Mouse (Mus musculus): Measurements from ENCODE around the gene Crtc1.

The Crtc1 gene

GRCm38 (mm10) chr8:70377049-70377448 lies 62.3 kb downstream of the Crtc1 start:
- DNase-seq: no peak

GRCm38 (mm10) chr8:70376275-70376741 lies 63.1 kb downstream of the Crtc1 start:
- no peak for DNase-seq

GRCm38 (mm10) chr8:70375212-70375859 lies 64.0 kb downstream of the Crtc1 start:
- DNase-seq: no peak

- DNase-seq: peak; percentile 84 to 86
Measured at GRCm38 (mm10) chr8:70374318-70374927, 65.0 kb downstream of the Crtc1 start.

DNA sequence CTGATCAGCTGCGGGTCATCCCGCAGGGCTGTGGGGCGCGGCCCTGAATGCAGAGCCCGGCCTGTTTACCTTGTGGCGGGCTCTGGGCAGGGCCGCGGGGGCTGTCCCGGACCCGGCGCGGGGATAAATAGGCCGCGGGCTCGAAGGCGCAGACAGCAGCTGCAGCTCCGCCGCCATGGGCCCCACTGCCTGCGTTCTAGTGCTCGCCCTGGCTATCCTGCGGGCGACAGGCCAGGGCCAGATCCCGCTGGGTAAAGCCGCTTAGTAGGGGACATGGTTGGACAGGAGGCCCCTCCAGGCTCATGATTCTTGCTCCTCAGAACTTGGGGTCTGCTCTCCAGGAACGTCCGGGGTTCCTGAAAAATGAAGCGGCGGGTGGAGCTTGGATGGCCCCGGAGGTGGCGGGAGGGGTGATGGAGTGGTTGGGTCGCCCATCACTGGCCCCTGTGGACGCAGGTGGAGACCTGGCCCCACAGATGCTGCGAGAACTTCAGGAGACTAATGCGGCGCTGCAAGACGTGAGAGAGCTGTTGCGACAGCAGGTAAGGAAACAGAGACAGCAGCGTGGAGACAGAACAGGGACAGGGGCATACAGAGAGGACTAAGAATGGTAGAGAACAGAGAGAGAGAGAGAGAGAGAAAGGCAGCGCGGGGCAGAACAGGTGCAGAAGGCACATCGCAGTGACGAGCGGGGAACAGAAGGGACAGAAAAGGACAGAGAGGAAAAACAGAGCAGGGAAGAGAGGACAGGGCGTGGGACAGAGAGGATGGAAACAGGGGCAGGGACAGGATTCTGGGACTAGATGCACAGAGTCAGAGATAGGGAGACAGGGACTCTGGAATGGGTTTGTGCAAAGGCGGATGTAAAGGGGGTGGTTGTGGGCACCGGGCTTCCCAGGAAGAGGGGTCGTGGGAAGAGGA lies 65.7 kb downstream of the Crtc1 start, which contains the start of gene Comp:
TSS of gene Comp (plus strand) at position 162 of the 921 bp plus-strand sequence.
- no peak for DNase-seq

DNA sequence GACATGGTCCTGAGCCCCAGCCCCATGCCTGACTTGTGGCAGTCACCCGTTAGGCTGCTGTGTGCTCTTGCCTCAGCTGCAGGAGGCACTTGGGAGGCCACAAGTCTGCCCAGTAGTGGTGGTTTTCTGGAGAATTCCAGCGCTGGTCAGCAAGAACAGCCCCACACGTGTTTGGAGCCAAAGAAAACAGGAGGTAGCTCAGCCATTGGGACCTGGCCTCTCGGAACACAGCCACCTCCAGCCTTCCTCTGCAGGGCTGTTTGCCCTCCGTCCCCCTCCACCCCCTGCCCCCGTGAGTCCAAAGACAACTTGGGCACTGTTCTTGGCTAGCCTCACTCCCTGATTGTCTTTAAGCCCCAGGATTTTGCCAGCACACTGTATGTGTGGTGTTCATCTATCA lies 67.4 kb downstream of the Crtc1 start:
- peak; percentile 58 to 79 for DNase-seq

GRCm38 (mm10) chr8:70370476-70370875 lies 68.9 kb downstream of the Crtc1 start:
- no peak for DNase-seq

GRCm38 (mm10) chr8:70366588-70366987 lies 72.8 kb downstream of the Crtc1 start:
- DNase-seq: no peak

GRCm38 (mm10) chr8:70364066-70364465 lies 75.3 kb downstream of the Crtc1 start:
- DNase-seq: peak; percentile 78 to 81

DNA sequence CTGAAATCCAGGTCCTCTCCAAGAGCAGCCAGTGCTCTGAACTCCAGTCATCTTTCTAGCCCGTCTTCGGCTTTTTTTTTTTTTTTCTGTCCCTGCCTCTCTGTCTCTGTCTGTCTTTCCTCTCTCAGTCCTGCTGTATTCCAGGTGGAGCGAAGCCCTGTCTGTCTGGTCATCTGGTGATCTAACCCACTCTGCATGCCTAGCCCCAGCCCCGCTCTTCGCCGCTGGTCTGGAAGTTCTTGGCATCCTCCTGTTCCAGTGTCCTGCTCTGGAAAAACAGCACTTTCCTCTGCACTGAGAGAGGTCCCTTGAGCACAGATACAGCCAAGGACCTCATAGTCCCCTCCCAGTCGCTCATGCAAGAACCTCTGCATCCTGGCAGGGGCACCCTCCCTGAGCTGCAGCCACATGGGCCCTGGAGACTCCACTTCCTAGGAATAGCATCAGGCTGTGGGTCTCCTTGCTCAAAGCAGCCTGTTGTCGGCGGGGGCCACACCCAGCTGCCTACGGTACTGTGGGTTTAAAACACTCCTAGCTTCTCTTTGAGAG lies 77.8 kb downstream of the Crtc1 start:
- DNase-seq: no peak

GRCm38 (mm10) chr8:70360769-70361168 lies 78.6 kb downstream of the Crtc1 start:
- peak in 1 of 2 experiments; percentile 34 for DNase-seq

DNA sequence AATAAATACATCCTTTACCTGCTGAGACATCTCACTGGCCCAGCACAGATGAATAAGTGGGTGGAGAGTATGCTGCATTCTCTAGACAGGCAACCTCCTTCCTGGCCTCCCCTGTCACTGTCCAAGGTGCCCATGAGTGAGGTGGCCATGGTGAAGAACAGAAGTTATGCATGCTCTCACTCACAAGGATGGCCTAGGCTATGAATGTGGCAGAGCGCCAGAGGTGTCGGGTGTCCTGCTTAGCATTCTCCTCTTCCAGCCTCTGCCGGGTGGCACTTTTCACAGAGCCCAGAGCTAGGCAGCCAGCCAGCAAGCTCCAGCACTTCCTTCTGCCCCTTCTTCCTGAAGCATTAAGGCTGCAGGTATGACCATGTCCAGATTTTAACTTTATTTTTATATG lies 80.0 kb downstream of the Crtc1 start:
- DNase-seq: peak; percentile 25 to 43

- DNase-seq: no peak
Measured at GRCm38 (mm10) chr8:70356111-70356510, 83.3 kb downstream of the Crtc1 start.

DNA sequence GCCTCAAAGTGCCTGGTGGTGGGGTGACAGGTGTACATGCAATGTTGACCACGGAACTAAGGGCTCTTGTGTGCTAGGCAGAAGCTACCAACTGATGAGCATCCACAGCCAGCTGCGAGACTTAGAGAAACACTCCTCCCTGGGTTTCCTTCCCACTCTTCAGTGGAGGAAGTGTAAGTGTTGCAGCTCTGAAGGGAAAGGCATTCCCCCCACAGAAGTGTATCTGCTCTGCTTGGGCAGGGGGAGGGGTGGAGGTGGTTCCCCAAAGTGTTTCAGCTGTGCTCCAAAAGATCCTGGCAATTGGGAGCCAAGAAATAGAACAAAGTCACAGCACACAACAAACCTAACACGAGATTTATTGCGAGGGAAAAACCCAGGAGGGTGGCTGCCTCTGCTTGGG lies 85.4 kb downstream of the Crtc1 start:
- DNase-seq: no peak

GRCm38 (mm10) chr8:70353194-70353817 lies 86.1 kb downstream of the Crtc1 start, which contains the start of gene Upf1:
Gene Upf1 (minus strand): TSS chr8:70353278.
- peak; percentile 98 to 99 for DNase-seq

GRCm38 (mm10) chr8:70352657-70353151 lies 86.7 kb downstream of the Crtc1 start:
- no peak for DNase-seq

GRCm38 (mm10) chr8:70352000-70352384 lies 87.4 kb downstream of the Crtc1 start:
- no peak for DNase-seq

GRCm38 (mm10) chr8:70351035-70351999 lies 88.1 kb downstream of the Crtc1 start:
- DNase-seq: no peak

GRCm38 (mm10) chr8:70347860-70348420 lies 91.4 kb downstream of the Crtc1 start:
- DNase-seq: peak; percentile 55 to 63

DNA sequence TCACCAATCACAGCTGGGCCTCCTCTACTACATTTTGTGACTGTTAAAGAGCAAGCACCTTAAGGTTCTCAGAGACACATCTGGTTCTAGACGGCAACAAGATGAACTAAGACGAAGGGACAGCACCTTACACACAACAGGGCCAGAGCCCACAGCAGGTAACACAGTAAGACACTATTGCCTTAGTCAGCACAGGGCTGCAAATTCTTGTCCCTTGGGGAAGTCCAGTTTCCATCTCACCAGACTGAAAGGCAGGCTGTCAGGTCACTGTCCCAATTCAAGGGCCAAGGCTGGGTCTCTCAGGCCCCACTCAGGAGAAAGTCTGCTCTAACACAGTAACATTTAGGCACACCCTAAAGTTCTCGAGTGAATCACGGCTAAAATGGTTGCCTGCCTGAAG lies 91.9 kb downstream of the Crtc1 start:
- no peak for DNase-seq

- DNase-seq: no peak
Measured at GRCm38 (mm10) chr8:70344279-70344678, 95.1 kb downstream of the Crtc1 start.
